Mouse (Mus musculus) thymus, postnatal 36 days (tissue): ENCODE data around the gene Rnf166.

Source experiments
- DNase-seq, 2 experiments: peaks; one replicate each; pipeline ENCODE4 v3.0.0; 2022; ENCODE audit warnings: mixed read lengths in 2 of 2

The Rnf166 gene

DNA sequence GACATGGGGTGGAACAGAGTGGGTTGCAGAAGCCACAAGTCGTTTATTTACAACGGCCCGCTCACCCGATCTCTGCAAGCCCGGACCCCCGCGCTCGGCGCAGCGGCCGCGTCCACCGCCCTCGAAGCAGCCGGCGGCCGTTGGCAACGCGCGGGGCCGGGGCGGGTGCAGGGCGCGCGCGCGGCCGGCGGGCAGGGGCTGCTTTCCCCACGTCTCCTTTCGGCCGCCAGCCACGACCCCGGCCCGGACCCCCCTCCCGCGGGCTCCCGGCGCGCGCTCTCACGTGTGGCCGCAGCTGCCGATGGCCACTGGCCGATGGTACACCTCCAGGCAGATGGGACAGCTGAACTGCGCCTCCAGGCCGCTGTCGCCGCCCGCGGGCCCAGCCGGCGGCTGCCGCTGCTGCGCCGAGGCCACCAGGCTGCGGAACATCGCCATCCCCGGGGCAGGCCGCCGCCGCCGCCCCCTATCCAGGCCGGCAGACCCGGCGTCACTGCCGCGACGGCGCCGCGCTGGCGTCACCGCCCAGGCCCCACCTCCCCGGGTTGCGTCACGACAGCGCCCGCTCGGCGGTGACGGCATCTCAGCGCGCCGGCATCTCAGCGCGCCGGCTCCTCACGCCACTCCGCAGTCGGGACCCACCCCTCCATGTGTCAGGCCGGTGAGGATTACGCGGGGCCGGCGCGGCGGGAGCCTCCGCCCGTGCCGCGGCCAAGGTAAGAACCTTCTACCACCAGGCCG lies at the start of gene Rnf166, which contains the start of gene Ctu2:
TSS of gene Rnf166 (minus strand) at position 485 of the 741 bp plus-strand sequence.
TSS of gene Ctu2 (plus strand) at position 564 of the 741 bp plus-strand sequence.
- peak; percentile 93 for DNase-seq

DNA sequence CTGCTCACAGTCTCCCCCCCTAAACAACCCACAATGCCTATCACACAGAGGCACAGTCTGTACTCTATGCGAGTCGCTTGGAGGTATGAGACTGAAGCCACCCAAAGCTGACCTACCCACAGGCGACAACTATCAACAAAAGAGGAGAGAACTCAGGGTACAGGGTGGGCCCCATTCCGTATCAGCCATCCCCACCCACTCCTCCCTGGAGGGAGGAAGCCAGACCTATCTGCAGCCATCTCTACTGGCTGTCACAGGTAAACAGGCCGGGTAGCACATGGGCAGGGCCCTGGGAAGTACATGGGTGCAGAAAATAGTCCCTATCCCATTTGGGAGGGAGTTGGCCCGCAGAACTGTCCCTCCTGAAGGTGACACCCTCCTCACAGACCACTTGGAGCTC lies 49.1 kb upstream of the Rnf166 start:
- DNase-seq: no peak

DNA sequence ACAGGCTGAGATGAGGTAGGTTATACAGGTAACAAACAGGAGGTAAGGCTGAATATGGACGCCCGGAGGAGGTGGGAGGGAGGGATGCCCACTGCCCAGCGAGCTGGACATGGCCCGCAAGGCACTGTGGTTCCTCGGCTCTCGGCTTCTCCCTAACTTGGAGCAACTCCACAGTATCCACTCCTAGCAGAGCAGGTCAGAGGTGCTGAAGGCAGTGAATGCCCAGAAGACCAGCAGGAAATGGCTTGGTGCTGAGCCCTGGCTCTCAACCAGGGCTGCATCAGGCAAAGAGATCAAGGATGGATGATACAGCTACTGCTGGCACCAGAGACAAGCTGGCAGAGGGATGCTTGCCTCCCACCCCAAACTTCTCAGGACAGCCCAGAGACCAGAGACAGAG lies 48.6 kb upstream of the Rnf166 start:
- DNase-seq: no peak

DNA sequence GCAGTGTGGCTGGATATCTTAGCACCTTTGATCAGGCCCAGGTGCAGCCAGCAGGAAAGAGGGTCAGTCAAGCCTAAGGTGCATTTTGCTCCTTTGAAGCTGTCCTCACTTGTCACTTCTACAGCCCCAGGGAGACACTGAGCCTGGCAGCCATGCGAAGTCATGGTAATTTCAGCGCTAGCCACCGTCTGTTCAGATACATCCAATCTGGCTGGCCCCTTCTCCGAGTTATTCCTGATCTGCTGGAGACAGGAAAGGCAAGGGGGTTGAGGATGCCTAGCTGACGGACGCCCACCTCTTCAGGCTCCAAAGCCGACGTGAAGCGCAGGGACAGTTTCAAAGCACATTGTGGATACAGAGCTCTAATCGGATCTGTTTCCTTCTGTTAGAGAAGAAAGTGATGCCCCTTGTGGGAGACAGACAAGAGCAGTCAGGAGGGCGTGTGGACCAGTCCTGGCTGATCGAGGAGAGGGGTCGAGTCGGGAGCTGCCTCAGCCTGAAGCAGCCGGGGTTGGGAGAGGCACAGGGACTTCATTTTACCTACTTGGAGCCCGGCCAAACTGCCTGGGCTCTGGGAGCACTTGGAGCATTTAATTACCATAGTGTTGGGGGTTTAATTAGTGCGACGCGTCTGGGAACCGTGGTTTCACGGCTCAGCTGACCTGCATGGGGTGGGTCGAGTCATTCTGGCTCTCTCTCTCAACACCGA lies 47.9 kb upstream of the Rnf166 start:
- no peak for DNase-seq

DNA sequence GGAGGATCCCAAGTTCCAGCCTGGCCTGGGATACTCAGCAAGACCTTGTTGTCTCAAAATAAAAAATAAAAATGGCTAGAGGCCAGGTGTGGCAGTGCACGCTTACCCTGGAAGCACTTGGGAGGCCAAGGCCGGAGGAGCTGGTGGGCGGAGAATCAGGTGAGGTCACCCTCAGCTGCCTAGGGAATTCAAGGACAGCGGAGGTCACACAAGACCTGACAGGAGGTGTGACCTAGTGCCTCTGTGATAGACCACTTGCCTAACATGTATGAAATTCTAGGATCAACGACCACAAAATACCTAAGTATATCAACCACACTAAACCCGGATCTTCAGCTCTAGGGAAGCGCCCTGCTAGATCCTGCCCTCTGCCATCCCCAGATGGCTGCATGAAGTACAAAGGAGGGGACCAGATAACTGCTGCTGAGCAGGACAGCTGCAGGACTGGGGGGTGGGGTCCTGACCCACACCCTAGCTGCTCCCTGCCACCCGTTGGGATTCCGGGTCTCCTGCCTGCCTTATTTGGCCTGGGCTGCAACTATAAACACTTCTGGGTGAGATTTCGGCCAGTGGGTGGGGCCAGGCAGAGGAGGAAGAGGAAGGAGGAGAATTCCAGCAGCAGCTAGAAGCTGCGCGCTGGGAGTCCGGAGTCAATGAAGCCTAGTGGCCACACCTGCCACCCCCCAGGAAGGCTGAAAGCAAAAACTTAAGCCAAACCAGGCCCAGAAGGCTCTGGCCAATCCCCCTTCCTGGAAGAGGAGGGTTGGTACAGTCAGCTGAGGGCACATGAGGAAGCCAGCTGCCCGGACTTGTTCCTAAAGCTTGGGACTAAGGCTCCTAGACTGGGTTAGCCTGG lies 47.2 kb upstream of the Rnf166 start:
- DNase-seq: no peak

DNA sequence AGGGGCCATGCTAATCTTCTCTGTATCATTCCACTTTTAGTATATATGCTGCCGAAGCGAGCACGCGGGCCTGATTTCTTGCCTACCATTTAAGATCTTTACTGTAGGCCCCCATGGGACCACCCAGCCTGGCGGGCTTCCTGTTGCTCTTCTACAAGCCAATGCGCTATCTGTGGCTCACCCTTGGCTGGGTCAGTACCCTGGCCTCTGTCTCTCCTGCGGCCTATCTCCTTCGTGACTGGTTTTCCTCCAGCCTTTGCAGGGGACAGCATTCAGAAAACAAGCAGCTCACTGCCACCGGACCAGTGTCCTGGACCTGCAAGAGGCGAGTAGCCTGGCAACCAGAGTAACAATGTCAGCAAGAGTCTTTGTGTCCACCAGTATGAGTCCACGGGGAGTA lies 44.7 kb upstream of the Rnf166 start:
- no peak for DNase-seq

DNA sequence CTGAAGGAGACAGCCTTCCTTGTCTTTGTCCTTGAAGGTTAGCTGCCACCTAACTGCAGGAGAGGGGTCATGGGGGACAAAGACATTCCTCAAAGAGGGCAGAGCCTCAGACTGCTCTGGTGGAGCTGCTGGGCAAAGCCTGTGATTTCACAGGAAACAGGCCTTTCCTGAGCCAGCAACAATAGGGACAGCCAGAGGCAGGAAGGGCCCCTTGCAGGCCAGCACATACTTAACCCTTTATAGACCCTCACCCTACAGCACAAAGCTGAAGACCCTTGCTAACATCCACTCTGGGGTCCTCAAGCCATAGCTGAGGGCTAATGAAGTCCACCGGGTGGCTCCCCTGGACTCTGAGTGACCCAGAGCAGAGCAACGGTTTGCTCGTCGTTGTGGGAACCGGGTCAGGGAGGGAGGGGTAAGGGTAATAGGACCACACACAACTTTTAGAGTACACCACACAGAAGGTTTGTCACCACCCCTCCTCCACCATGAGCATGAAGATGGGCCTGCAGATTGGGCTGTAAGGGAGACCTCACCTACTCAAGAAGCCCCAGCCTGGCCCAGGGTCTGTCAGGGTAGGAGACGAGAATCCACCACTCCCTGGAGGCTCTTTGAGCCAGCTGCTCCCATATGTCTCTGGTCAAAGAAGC lies 41.8 kb upstream of the Rnf166 start:
- no peak for DNase-seq

DNA sequence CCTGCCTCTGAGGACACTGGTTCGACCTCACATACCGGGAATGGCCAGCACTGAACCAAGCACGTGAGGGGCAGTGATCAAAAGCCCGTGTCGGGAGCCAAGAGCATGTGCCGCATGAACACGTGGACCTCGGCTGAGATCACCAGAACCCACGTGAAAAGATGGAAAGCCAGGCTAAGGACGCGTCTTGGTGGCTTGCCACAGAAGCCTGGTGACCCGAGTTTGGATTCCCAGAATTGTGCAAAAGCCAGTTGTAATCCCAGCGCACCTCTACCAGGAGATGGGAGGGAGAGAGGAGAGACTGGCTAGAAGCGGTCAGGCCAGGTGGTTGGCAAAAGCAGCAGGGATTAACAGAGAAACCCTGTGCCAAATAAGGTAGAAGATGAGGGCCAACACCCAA lies 39.8 kb upstream of the Rnf166 start:
- no peak for DNase-seq

DNA sequence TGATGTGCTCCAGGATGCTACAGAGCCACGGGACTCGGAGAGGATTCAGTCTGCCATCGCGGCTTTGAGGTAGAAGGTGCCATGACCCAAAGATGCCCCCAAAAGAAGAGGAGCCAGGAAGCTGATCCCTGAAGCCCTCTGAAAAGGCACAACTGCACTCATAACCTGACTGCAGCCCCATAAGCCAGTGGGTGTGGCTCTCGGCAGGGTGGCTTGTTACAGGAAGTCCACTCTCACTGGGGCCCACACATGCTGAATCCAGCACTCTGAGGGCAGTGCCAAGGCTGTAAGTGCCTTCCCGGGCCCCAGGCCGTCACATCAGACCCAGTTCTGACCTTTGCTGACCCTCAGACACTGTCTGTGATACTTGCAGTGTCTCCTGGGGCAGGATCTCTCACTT lies 36.5 kb upstream of the Rnf166 start:
- no peak for DNase-seq

DNA sequence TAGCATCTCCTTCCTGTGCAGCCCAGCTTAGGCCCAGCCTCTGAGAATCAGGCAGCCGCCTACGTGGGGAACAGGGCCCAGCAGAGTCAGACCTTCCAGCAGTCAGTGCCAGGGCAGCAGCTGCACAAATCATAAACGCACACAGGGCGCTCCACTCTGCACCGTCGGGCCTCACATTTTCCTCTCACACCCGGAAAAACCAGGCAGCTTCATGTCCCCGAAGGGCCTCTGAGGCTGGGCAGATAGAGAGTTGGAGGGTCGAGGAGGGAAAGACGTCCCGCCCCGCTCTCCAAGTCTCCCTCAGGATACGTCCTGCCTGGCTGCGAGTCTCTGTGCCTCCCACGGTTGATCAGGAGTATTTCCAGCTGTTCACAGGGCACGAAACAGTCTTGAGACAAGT lies 35.7 kb upstream of the Rnf166 start:
- DNase-seq: no peak

DNA sequence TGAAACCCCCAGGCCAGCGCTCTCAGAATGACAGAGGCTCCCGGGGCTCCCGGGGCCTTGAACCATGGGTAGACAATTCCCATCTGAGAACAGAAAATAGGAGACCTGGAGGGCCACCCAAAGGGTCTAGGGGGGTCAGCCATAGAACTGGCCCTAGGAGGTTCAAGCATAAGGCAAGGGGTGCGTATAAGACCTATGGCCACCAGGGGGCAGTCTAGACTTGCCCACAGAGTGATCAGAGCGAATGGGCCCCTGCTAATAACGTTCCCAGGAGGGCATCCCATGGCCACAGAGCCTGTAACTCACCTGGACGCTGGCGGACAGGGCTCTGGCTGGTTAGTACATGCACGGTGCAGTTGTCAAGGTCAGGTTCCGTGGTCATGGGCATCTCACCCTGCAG lies 25.0 kb upstream of the Rnf166 start:
- peak; percentile 67 to 69 for DNase-seq

DNA sequence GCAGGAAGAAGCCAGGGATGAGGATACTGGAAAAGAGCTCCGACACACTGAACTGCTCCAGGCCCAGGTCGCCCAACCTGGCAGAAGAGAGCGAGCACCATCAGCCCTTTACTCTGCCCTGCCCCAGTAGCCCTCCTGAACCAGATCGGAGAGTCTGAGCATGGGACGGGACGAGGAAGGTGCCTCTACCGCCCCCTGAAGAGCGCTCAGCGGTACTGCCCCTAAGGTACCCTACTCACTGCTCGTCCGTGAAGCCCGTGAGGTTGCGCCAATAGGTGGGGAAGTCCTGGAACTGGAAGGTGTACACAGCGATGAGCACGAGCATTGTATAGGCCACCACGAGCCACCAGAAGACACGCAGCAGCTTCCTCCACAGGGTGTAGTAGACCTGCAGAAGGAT lies 22.0 kb upstream of the Rnf166 start:
- DNase-seq: no peak

DNA sequence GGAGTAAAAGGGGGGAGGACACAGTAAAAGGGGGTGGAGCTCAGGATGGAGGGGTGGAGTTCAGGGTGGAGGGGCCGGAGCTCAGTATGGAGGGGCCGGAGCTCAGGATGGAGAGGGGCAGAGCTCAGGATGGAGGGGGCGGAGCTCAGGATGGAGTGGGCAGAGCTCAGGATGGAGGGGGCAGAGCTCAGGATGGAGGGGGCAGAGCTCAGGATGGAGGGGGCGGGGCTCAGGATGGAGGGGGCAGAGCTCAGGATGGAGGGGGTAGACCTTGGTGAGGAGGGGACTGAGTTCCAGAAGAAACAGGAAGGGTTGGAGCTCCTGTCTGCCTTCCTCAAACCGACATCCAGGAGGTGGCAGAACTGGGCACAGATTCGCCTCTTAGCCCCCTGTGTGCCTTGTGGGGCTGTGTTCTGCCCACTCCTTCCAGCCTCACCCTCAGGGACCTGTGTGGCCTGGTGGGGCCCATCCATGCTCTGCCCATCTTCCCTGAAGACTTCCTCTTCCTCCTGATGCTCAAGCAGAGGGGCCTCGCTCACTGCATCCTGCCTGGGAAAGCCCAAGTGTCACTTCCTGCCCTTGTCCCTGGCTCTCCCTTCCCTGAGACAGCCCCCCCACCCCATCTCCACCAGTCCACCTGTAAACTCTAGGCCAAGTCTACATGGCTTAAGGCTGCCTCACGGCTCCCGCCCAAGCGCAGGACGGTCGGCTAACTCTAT lies 21.3 kb upstream of the Rnf166 start:
- DNase-seq: no peak

DNA sequence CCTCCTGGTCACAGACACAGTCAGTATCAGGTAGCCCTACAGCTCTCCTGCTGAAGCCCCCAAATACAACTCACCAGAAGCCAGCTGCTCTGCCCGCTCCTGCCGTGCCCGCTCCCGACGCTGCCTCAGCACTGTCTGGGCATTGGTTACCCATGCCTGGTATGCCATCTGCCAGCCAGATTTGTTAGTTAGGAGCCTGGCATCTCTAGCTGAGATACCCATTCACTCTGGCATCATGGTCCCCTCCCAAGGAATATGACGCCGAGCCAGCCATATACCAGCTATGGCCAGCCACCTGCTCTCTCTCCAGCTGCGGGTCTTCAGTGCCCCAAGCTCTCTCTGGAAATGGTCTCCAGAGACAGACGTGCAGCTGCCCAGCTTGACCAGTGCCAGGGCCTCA lies 12.5 kb upstream of the Rnf166 start:
- no peak for DNase-seq

DNA sequence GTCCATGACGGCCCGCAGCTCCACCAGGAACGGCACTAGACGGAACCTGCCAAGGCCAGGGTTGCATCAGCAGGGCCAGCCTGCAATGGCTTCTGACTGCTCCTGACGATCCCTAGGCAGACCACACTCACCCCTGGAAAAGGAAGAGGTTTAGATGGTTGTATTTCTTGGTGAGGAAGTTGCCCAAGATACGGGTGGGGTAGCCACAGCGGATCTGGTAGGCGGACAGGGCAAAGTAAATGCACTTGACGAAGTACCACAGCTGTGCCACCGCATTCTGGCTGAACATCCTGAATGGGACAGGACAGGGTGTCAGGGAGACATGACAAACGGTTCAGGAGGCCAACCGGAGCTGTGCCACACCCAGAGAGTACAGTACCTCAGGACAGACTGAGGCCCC lies 9.0 kb upstream of the Rnf166 start:
- no peak for DNase-seq

DNA sequence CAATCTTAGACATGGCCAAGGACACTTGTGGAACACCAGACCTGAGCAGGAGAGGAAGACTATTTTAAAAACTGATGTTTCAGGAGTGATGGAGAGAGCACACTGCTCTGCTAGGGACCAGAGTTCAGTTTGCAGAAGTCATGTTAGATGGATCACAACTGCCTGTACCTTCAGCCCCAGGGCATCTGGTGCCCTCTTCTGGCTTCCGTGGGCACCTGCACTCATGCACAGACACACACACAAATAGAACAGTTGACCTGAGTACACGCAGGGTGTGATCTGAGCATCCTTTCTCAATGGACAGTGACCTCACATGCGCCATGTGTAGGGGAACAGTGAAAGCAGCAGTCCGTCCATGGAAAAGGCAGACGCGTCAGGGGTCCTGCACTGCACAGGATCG lies 8.0 kb upstream of the Rnf166 start:
- no peak for DNase-seq

DNA sequence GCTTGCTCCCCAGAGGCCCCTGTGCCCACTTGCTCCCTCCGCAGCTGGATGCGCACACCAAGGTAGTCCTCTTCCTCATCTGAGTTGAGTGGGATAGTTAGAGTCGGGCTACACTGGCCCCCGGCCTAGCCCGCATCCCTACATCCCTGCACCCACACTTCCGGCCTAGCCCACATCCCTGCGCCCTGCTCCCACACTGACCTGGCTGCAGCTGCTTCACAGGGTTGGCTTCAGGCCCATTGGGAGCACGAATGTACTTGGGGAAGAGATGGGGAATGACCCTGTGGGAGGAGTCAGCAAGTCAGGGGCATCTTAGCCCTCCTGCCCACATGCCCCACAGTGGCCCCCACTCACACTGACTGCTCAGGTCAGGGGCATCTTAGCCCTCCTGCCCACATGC lies 6.6 kb upstream of the Rnf166 start:
- DNase-seq: no peak

DNA sequence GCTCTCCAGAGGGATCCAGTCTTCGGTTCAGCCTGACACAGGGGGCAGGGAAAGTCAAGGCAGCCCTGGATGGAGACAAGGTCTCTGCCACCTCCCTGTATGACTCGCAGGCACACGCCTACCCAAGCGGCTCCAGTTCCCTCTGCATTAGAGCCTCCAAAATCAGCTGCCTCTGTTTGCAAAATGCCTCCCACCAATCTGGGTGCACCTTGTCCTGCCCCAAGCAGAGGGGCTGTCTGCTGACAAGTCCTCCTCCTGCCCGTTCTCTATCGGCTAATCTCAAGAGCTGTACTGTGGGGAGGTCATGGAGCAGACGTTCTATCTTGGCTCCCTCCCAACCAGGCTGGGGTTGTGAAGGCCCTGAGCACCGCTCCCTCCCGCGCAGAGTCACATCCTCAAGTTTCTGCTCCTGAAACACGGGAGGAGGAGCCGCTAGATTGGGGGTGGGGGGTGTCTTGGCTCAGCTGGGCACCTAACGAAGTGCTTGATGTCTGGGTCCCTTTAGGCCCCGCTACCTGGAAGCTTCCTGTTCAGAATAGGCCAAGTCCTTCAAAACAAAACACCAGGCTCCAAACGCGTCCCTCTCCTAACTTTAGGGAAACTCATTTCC lies 808 bp downstream of the Rnf166 start:
- peak; percentile 63 to 73 for DNase-seq

DNA sequence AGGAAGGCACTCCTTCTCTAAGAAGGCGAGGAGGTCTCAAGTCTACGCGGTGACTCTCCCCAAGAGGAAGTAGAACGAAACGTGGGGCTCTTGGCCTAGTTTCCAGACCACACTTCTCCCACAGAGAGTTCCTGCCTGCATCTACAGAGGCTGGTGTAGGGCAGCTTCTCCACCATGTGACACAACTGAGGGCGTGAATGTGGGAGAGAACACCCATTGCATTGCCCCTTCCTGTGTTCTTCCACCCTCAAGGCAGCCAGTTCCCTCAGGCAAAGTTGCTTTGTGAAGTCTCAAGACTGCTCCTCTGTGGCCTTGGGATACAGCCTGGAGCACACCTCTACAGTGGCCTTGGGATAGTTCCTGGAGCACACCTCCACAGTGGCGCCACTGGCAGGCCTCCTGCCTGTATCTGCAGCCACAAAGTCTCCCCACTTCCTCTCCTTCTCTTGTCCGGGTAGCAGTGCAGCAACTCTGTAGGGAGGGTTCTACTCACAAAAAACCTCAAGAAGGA lies 1.9 kb downstream of the Rnf166 start:
- DNase-seq: peak; percentile 77 to 85

DNA sequence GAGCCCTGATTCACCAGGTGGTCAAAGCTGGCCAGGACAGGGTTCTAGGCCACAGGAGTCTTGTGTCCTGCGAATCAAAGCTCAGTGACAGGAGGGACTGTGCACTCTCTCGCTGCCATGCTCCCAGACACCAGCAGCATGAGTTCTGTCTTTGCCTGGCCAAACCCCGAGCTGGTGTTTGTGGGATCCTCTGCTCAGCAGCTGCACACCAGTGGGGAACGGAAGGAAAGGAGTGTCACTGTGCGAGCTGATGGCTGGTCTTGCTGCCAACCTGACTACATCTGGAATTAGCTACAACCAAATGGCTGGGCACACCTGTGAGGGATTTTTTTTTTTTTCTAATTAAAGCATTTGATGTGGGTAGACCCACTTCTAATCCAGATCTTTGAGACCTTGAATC lies 5.2 kb downstream of the Rnf166 start:
- peak; percentile 69 to 78 for DNase-seq

DNA sequence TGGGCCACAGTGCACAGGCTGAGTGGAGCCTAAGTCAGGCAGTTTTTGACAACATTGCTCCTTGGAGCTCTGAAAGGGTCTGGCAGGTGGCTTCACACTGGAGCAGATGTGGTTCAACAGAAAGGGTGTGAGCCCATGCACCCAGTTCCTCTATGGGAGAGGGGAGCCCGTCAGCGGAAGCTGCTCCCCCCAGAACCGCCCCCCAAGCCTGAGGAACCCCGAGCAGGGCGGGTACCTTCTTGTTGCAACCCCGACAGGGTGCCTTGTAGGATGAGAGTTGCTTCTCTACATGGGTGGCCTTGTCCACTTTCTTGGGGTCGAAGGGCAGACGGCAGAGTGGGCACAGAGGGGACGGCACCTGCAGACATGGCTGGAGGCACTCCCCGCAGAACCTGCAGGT lies 5.9 kb downstream of the Rnf166 start:
- peak; percentile 87 to 94 for DNase-seq

DNA sequence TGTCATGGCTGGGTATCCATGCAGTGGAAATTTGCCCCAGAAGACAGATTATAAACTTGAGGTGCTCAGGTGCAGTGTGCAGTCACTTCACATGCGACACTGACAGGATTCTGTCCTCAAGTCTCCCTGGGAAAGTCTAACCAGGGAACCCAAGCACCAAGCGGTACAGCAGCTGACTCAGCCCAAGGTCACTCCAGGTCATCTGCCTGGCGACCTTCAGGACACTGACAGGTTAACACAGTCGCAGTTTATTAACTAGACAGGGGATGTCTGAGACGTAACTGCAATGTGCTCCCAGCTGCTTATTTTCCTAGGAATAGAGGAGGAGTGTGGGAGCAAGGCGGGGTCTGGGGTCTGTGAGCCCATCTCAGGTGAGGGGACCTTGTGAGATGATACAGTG lies 6.5 kb downstream of the Rnf166 start:
- DNase-seq: no peak
